Mouse (Mus musculus) intestine, embryonic 16.5 days (tissue): ENCODE results near the gene Serpinh1. TPM values are rescaled to one million over a fixed set of nuclear protein-coding genes. Genes with fewer than 3 reads are reported as not detected.
A peak's percentile ranks its signal among the peaks of the same experiment; 100 is the strongest.

ENCODE experiments used
- ATAC-seq: fragments of 200-750 bp; cut with Nextera tagmentation; 2 replicates; pipeline ENCODE4 v1.8.0; 2017; ENCODE audit warnings: moderate TSS enrichment, moderate library complexity
- H3K27ac ChIP-seq: fragments of 300-500 bp; sonication (generic); 2 replicates; pipeline ENCODE4 v1.5.1; 2014; ENCODE audit warnings: mild to moderate bottlenecking, low read length
- H3K27me3 ChIP-seq: fragments of 300-500 bp; sonication (generic); replicated peaks from 2 replicates; pipeline ENCODE4 v1.6.1; 2014; ENCODE audit warnings: low read length, control low read depth, mixed read lengths; ENCODE audit not compliant: control insufficient read depth, insufficient read depth
- H3K36me3 ChIP-seq: fragments of 300-500 bp; sonication (generic); 2 replicates; pipeline ENCODE4 v1.6.1; 2014; ENCODE audit warnings: low read length, control low read depth; ENCODE audit not compliant: control insufficient read depth, insufficient read depth
- H3K4me1 ChIP-seq: fragments of 300-500 bp; sonication (generic); 2 replicates; pipeline ENCODE4 v1.6.1; 2014; ENCODE audit warnings: low read length, control low read depth, mixed read lengths; ENCODE audit not compliant: control insufficient read depth, insufficient read depth
- H3K4me2 ChIP-seq: fragments of 300-500 bp; sonication (generic); 2 replicates; pipeline ENCODE4 v1.6.1; 2014; ENCODE audit warnings: low read depth, low read length, control low read depth
- H3K4me3 ChIP-seq: fragments of 300-500 bp; sonication (generic); 2 replicates; pipeline ENCODE4 v1.5.1; 2014; ENCODE audit warnings: mild to moderate bottlenecking, low read length
- H3K9ac ChIP-seq: fragments of 300-500 bp; sonication (generic); 2 replicates; pipeline ENCODE4 v1.6.1; 2014; ENCODE audit warnings: low read depth, low read length
- H3K9me3 ChIP-seq: fragments of 300-500 bp; sonication (generic); 2 replicates; pipeline ENCODE4 v1.6.1; 2016; ENCODE audit warnings: low read length, control low read depth; ENCODE audit not compliant: control insufficient read depth
- WGBS: fragments of 180-500 bp; shearing (Covaris S2); extraction: QIAGEN DNeasy Blood & Tissue Kit; methylation state at CpG from one replicate; pipeline ENCODE4 v1.1.7; 2014; 5-methylcytosine and 5-hydroxymethylcytosine counted together
- polyA plus RNA-seq: library from polyadenylated mRNA; unstranded; fragments of >200 nt; fragmentation: Nextera tagmentation; extraction: Ambion mirVana; gene quantifications from 2 replicates; pipeline ENCODE4 v1.2.1, GENCODE M21; 2015

Gene Serpinh1
- polyA plus RNA-seq, 1 experiment from 2014 or later: 983 TPM

- Histone ChIP-seq H3K9ac (no peak overlapping the region), H3K4me1 (peaks cover 20% of the 10 kb centered on the region; the same call in 1 of the 2 replicates), H3K27ac (no peak overlapping the region), H3K36me3 (peaks cover 36% of the 10 kb centered on the region), H3K4me2 (no peak overlapping the region), H3K4me3 (no peak overlapping the region), H3K27me3 (no peaks in the 10 kb centered on the region), H3K9me3 (no peaks in the 10 kb centered on the region)
- no peak for ATAC-seq
- 94% methylated on average over 10 of the region's 10 CpGs for WGBS
Measured at GRCm38 (mm10) chr7:99347268-99347667, 5.8 kb downstream of the Serpinh1 start.

- Histone ChIP-seq H3K4me2 (no peak overlapping the region), H3K36me3 (peaks cover 31% of the 10 kb centered on the region), H3K4me3 (no peak overlapping the region), H3K9ac (no peak overlapping the region), H3K4me1 (no peaks in the 10 kb centered on the region), H3K27ac (no peak overlapping the region), H3K9me3 (no peaks in the 10 kb centered on the region), H3K27me3 (no peaks in the 10 kb centered on the region)
- ATAC-seq: no peak
- 85% methylated on average over 4 of the region's 4 CpGs for WGBS
Measured at GRCm38 (mm10) chr7:99343577-99343976, 9.5 kb downstream of the Serpinh1 start.

GRCm38 (mm10) chr7:99340736-99341135 lies 12.3 kb downstream of the Serpinh1 start:
- Histone ChIP-seq H3K9me3 (no peaks in the 10 kb centered on the region), H3K4me3 (no peak overlapping the region), H3K27me3 (no peaks in the 10 kb centered on the region), H3K4me1 (no peaks in the 10 kb centered on the region), H3K36me3 (peaks cover 10% of the 10 kb centered on the region; the same call in 1 of the 2 replicates), H3K27ac (no peak overlapping the region), H3K4me2 (no peak overlapping the region), H3K9ac (no peak overlapping the region)
- WGBS: 80% methylated on average over 8 of the region's 8 CpGs
- no peak for ATAC-seq

- Histone ChIP-seq H3K9me3 (no peaks in the 10 kb centered on the region), H3K4me2 (no peak overlapping the region), H3K4me3 (no peak overlapping the region), H3K27me3 (no peaks in the 10 kb centered on the region), H3K4me1 (no peaks in the 10 kb centered on the region), H3K36me3 (no peaks in the 10 kb centered on the region), H3K27ac (no peak overlapping the region), H3K9ac (no peak overlapping the region)
- WGBS: 45% methylated on average over 12 of the region's 12 CpGs
- ATAC-seq: peak; percentile 80
Measured at GRCm38 (mm10) chr7:99332774-99333480, 20.1 kb downstream of the Serpinh1 start.

GRCm38 (mm10) chr7:99330012-99330411 lies 23.0 kb downstream of the Serpinh1 start:
- Histone ChIP-seq H3K4me3 (no peak overlapping the region), H3K27ac (no peak overlapping the region), H3K9ac (no peak overlapping the region), H3K9me3 (no peaks in the 10 kb centered on the region), H3K27me3 (no peaks in the 10 kb centered on the region), H3K36me3 (no peaks in the 10 kb centered on the region), H3K4me1 (no peaks in the 10 kb centered on the region), H3K4me2 (no peak overlapping the region)
- ATAC-seq: peak; percentile 64; the same call in 1 of the 2 replicates
- WGBS: 66% methylated on average over 5 of the region's 5 CpGs

GRCm38 (mm10) chr7:99328847-99329246 lies 24.2 kb downstream of the Serpinh1 start:
- Histone ChIP-seq H3K4me1 (no peaks in the 10 kb centered on the region), H3K4me3 (no peak overlapping the region), H3K9ac (no peak overlapping the region), H3K27me3 (no peaks in the 10 kb centered on the region), H3K27ac (no peak overlapping the region), H3K4me2 (no peak overlapping the region), H3K36me3 (no peaks in the 10 kb centered on the region), H3K9me3 (no peaks in the 10 kb centered on the region)
- WGBS: 63% methylated on average over 4 of the region's 4 CpGs
- no peak for ATAC-seq

- H3K9me3 ChIP-seq: no peaks in the 10 kb centered on the region
- no peak for ATAC-seq
- no peaks in the 10 kb centered on the region for H3K36me3 ChIP-seq
- no peak overlapping the region for H3K4me3 ChIP-seq
- no peak overlapping the region for H3K4me2 ChIP-seq
- H3K9ac ChIP-seq: no peak overlapping the region
- no peaks in the 10 kb centered on the region for H3K4me1 ChIP-seq
- H3K27me3 ChIP-seq: no peaks in the 10 kb centered on the region; the same call in 1 of the 2 replicates
- H3K27ac ChIP-seq: no peak overlapping the region
- 66% methylated on average over 6 of the region's 6 CpGs for WGBS
Measured at GRCm38 (mm10) chr7:99326128-99326527, 26.9 kb downstream of the Serpinh1 start.

GRCm38 (mm10) chr7:99324810-99325209 lies 28.2 kb downstream of the Serpinh1 start:
- Histone ChIP-seq H3K9me3 (no peaks in the 10 kb centered on the region), H3K27ac (no peak overlapping the region), H3K4me3 (no peak overlapping the region), H3K9ac (no peak overlapping the region), H3K4me2 (no peak overlapping the region), H3K27me3 (no peaks in the 10 kb centered on the region; the same call in 1 of the 2 replicates), H3K36me3 (no peaks in the 10 kb centered on the region), H3K4me1 (peaks cover 8% of the 10 kb centered on the region; the same call in 1 of the 2 replicates)
- no peak for ATAC-seq
- 16% methylated on average over 10 of the region's 10 CpGs for WGBS

GRCm38 (mm10) chr7:99323321-99323700 lies 29.7 kb downstream of the Serpinh1 start:
- no peaks in the 10 kb centered on the region; the same call in 1 of the 2 replicates for H3K27me3 ChIP-seq
- 84% methylated on average over 9 of the region's 9 CpGs for WGBS
- H3K4me3 ChIP-seq: no peak overlapping the region
- no peak overlapping the region for H3K27ac ChIP-seq
- ATAC-seq: no peak
- H3K4me1 ChIP-seq: peaks cover 12% of the 10 kb centered on the region; the same call in 1 of the 2 replicates
- H3K9ac ChIP-seq: no peak overlapping the region
- no peak overlapping the region for H3K4me2 ChIP-seq
- no peaks in the 10 kb centered on the region for H3K36me3 ChIP-seq
- H3K9me3 ChIP-seq: no peaks in the 10 kb centered on the region
